Mouse (Mus musculus) forebrain, embryonic 16.5 days (tissue): ENCODE results near the gene Txnrd3. TPM values are rescaled to one million over a fixed set of nuclear protein-coding genes. Genes with fewer than 3 reads are reported as not detected.
A peak's percentile ranks its signal among the peaks of the same experiment; 100 is the strongest.

ENCODE experiments used
- ATAC-seq: fragments of 200-750 bp; cut with Nextera tagmentation; 2 replicates; pipeline ENCODE4 v1.8.0; 2017; ENCODE audit warnings: mild to moderate bottlenecking, moderate library complexity
- H3K27ac ChIP-seq: fragments of 300-500 bp; sonication (generic); 2 replicates; pipeline ENCODE4 v1.5.1; 2014; ENCODE audit warnings: low read length, control low read depth
- H3K27me3 ChIP-seq: fragments of 300-500 bp; sonication (generic); replicated peaks from 2 replicates; pipeline ENCODE4 v1.6.1; 2014; ENCODE audit warnings: low read length; ENCODE audit not compliant: control insufficient read depth, insufficient read depth
- H3K36me3 ChIP-seq: fragments of 300-500 bp; sonication (generic); 2 replicates; pipeline ENCODE4 v1.6.1; 2014; ENCODE audit not compliant: control insufficient read depth, insufficient read depth
- H3K4me1 ChIP-seq: fragments of 300-500 bp; sonication (generic); replicated peaks from 2 replicates; pipeline ENCODE4 v1.6.1; 2014; ENCODE audit warnings: low read length; ENCODE audit not compliant: control insufficient read depth, insufficient read depth
- H3K4me2 ChIP-seq: fragments of 300-500 bp; sonication (generic); 2 replicates; pipeline ENCODE4 v1.6.1; 2014; ENCODE audit warnings: mild to moderate bottlenecking, low read length, control low read depth
- H3K4me3 ChIP-seq: fragments of 300-500 bp; sonication (generic); replicated peaks from 2 replicates; pipeline ENCODE4 v1.5.1; 2014; ENCODE audit warnings: mild to moderate bottlenecking, low read length, control low read depth
- H3K9ac ChIP-seq: fragments of 300-500 bp; sonication (generic); replicated peaks from 2 replicates; pipeline ENCODE4 v1.6.1; 2014; ENCODE audit warnings: low read depth, low read length, control low read depth
- H3K9me3 ChIP-seq: fragments of 300-500 bp; sonication (generic); 2 replicates; pipeline ENCODE4 v1.6.1; 2016; ENCODE audit warnings: low read length; ENCODE audit not compliant: control insufficient read depth
- WGBS: fragments of 180-500 bp; shearing (Covaris S2); extraction: QIAGEN DNeasy Blood & Tissue Kit; methylation state at CpG from one replicate; pipeline ENCODE4 v1.1.7; 2014; 5-methylcytosine and 5-hydroxymethylcytosine counted together
- polyA plus RNA-seq: library from polyadenylated mRNA; unstranded; fragments of >200 nt; fragmentation: Nextera tagmentation; extraction: Ambion mirVana; gene quantifications from 2 replicates; pipeline ENCODE4 v1.2.1, GENCODE M21; 2015

Gene Txnrd3
- polyA plus RNA-seq, 1 experiment from 2014 or later = 11.9 TPM

DNA sequence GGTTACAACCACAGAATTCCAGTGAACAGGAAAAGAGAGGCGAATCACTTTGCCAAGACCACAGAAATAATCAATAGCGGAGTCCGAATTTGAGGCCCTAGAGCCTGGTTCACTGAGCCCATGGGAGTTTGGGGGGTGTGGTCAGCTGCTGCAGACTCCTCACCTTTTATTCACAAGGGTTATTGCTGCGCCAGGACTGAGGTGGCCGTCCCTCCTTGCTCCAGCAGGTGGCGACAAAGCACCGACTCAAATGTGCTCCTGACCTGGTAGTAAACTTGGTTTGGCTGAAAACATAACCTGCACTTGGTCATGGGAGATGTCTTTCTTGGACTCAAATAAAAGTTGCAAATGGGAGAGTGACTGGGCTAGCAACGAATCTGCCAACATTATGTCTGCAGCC is 36.4 kb downstream of the Txnrd3 start:
- Histone ChIP-seq H3K36me3 (no peaks in the 10 kb centered on the region), H3K27me3 (no peaks in the 10 kb centered on the region), H3K4me3 (no peak overlapping the region), H3K9me3 (no peaks in the 10 kb centered on the region), H3K4me2 (no peak overlapping the region), H3K27ac (no peak overlapping the region), H3K4me1 (no peaks in the 10 kb centered on the region), H3K9ac (no peak overlapping the region)
- ATAC-seq = peak; percentile 57; the same call in 1 of the 2 replicates
- 5% methylated on average over 8 of the region's 8 CpGs for WGBS

DNA sequence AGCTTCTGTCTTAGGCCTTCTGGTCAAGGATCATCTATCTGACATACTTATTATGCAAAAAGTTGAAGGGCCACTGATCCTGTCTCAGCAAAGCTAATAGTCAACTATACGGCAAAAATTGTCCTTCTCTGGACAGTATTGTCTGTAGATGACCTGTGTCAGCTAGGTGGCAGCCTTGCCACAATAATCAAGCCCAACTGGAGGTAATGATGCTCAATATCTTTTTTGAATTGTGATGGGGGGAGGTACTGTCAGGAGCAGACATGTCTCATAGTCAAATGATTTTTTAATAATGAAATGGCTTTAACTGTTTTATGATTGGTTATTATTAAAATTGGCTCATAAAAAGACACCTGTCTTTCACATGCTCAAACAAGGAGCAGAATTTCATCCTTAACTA is 40.4 kb downstream of the Txnrd3 start:
- WGBS = 73% methylated on average over 1 of the region's 1 CpGs
- Histone ChIP-seq H3K27me3 (no peaks in the 10 kb centered on the region), H3K36me3 (no peaks in the 10 kb centered on the region), H3K4me2 (no peak overlapping the region), H3K4me3 (no peak overlapping the region), H3K9ac (no peak overlapping the region), H3K27ac (no peak overlapping the region), H3K4me1 (no peaks in the 10 kb centered on the region), H3K9me3 (no peaks in the 10 kb centered on the region)
- ATAC-seq = no peak

DNA sequence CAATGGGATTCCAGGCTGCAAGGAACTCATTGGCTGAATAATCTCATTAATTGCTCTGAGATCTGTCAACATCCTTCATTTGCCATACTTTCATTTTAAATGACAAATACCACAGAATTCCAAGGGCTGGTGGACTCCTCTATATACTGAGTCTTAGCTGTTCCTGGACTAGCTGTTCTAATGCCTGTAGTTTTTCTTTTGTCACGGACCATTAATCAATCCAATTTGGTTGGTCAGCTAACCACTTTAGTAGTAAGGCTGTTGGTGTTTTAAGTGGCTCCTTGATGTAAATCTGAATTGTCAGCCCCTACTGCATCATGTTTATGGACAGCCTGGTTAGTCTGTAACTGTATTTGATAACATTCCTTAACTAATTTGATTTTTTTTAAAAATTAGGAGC is 43.3 kb downstream of the Txnrd3 start:
- H3K4me2 ChIP-seq = no peak overlapping the region
- H3K4me3 ChIP-seq = no peak overlapping the region
- no peak overlapping the region for H3K9ac ChIP-seq
- H3K4me1 ChIP-seq = no peaks in the 10 kb centered on the region
- H3K27me3 ChIP-seq = no peaks in the 10 kb centered on the region
- WGBS = 90% methylated on average over 1 of the region's 1 CpGs
- H3K9me3 ChIP-seq = no peaks in the 10 kb centered on the region
- ATAC-seq = no peak
- no peak overlapping the region for H3K27ac ChIP-seq
- H3K36me3 ChIP-seq = no peaks in the 10 kb centered on the region

DNA sequence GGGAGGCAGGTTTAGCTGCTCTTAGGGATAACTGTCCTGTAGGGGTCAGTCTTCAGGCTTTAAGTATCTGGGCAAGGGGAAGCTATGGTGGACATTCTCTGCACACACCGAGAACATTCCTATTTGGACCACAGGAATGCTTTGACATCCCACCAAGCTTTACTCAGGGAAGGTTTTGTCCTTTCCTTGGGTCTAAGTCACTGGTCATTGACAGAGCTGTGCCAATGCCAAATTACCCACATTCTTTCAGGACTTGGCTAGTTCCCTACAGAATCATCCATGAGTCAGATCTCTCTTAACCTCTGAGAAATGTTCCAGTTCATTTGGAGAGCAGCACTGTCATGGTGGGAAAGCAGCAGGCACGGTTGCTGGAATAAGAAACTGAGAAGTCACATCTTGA is 62.8 kb downstream of the Txnrd3 start:
- whole genome bisulfite sequencing = 87% methylated on average over 2 of the region's 2 CpGs
- no peak overlapping the region for H3K9ac ChIP-seq
- H3K4me3 ChIP-seq = no peak overlapping the region
- no peaks in the 10 kb centered on the region for H3K9me3 ChIP-seq
- no peaks in the 10 kb centered on the region for H3K36me3 ChIP-seq
- H3K4me1 ChIP-seq = no peaks in the 10 kb centered on the region
- no peak for ATAC-seq
- no peak overlapping the region for H3K4me2 ChIP-seq
- no peak overlapping the region for H3K27ac ChIP-seq
- H3K27me3 ChIP-seq = no peaks in the 10 kb centered on the region

DNA sequence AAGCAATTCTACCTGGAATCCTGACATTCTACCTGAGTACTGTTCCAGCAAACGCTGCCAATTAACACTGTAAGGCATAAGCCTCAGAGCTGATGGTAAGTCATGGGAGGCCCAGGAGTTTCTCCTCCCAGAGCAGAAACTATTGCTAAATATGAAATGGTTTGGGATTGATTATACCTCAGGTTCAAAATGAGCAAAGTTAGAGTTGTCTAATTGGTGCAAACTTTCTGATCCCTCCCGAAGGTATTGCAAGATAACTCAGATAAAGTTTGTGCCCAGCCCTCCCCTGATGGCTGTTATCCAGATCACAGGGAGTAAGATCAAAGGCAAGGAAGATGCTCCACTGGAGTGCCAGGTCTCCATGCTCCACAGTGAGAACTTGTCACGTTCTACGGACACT is 63.5 kb downstream of the Txnrd3 start, which contains the start of gene Vmn1r40:
Vmn1r40 (plus strand) TSS at position 301 of the 400 bp plus-strand sequence.
- Histone ChIP-seq H3K4me3 (no peak within 1 kb of the TSS), H3K9me3 (no peaks in the 10 kb centered on the region), H3K36me3 (no peaks in the 10 kb centered on the region), H3K27me3 (no peaks in the 10 kb centered on the region), H3K4me1 (no peaks in the 10 kb centered on the region), H3K4me2 (no peak within 1 kb of the TSS), H3K27ac (no peak within 1 kb of the TSS), H3K9ac (no peak within 1 kb of the TSS)
- no peak for ATAC-seq
- 91% methylated on average over 4 of the region's 4 CpGs for WGBS

DNA sequence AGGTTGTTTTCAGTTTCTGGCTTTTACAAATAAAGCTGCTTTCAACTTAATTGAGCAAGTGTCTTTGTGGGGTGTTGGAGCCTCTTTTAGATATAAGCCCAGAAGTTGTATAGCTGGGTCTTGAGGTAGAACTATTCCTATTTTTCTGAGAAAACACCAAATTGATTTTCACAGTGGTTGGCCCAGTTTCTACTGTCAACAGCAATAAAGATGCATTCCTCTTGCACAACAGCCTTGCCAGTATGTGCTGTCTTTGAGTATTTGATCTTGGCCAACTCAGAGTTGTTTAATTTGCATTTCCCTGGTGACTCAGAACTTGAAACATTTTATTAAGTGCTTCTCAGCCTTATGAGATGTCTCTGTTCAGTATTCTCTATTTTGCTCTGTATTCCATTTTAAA is 74.3 kb downstream of the Txnrd3 start:
- no peak overlapping the region for H3K4me2 ChIP-seq
- no peaks in the 10 kb centered on the region for H3K27me3 ChIP-seq
- no peak overlapping the region for H3K9ac ChIP-seq
- no peak overlapping the region for H3K27ac ChIP-seq
- H3K4me1 ChIP-seq = no peaks in the 10 kb centered on the region
- no peaks in the 10 kb centered on the region for H3K36me3 ChIP-seq
- no peaks in the 10 kb centered on the region for H3K9me3 ChIP-seq
- no peak overlapping the region for H3K4me3 ChIP-seq
- no peak for ATAC-seq

Other genes starting within 250 kb of the Txnrd3 start
- 145 and 168 TPM in 2 replicates for gene Chchd6, start 48.3 kb upstream of the Txnrd3 start, polyA plus RNA-seq
- gene Vmn1r40, start 63.6 kb downstream of the Txnrd3 start, polyA plus RNA-seq = not detected in 2 replicates
- gene Vmn1r41, start 96.8 kb downstream of the Txnrd3 start, polyA plus RNA-seq = not detected in 2 replicates
- not detected in 2 replicates for gene Vmn1r42, start 232.4 kb downstream of the Txnrd3 start, polyA plus RNA-seq
- gene Vmn1r43, start 232.4 kb downstream of the Txnrd3 start, polyA plus RNA-seq = not detected in 2 replicates
- gene Vmn1r44, start 239.7 kb downstream of the Txnrd3 start, polyA plus RNA-seq = not detected in 2 replicates